Mouse (Mus musculus) right cerebral cortex, postnatal 36 days (tissue): Measurements from ENCODE around the gene Acot5.
"Not testable (repeated sequence)": the region's sequence is repeated elsewhere in the genome, so short reads cannot be mapped to it uniquely, and the experiment has no call there.

Experiments used
- DNase-seq, 2 experiments: peaks; one replicate each; pipeline ENCODE4 v3.0.0; 2022; ENCODE audit warnings: low spot score in 2 of 2, mixed read lengths in 1 of 2

The Acot5 gene

GRCm38 (mm10) chr12:84062336-84062735 lies 6.8 kb upstream of the Acot5 start:
- no peak for DNase-seq

- DNase-seq, result no peak
Measured at GRCm38 (mm10) chr12:84063228-84063627, 5.9 kb upstream of the Acot5 start.

- DNase-seq, result no peak
Measured at GRCm38 (mm10) chr12:84063833-84064232, 5.3 kb upstream of the Acot5 start.

- DNase-seq, result no peak
Measured at GRCm38 (mm10) chr12:84064621-84065020, 4.5 kb upstream of the Acot5 start.

GRCm38 (mm10) chr12:84067752-84068151 lies 1.4 kb upstream of the Acot5 start:
- no peak for DNase-seq

- no peak for DNase-seq
Measured at GRCm38 (mm10) chr12:84068296-84068695, 829 bp upstream of the Acot5 start.

- DNase-seq, result not testable (repeated sequence)
Measured at GRCm38 (mm10) chr12:84069582-84069981, 457 bp downstream of the Acot5 start.

GRCm38 (mm10) chr12:84071696-84072095 lies 2.6 kb downstream of the Acot5 start:
- peak; percentile 27 to 70 for DNase-seq

- DNase-seq, result no peak
Measured at GRCm38 (mm10) chr12:84077371-84077990, 8.4 kb downstream of the Acot5 start.

- no peak for DNase-seq
Measured at GRCm38 (mm10) chr12:84083842-84084241, 14.7 kb downstream of the Acot5 start.

GRCm38 (mm10) chr12:84084581-84084980 lies 15.5 kb downstream of the Acot5 start:
- no peak for DNase-seq

GRCm38 (mm10) chr12:84094666-84095065 lies 25.5 kb downstream of the Acot5 start:
- DNase-seq, result not testable (repeated sequence)

GRCm38 (mm10) chr12:84099605-84100004 lies 30.5 kb downstream of the Acot5 start:
- DNase-seq, result no peak

GRCm38 (mm10) chr12:84100071-84100470 lies 30.9 kb downstream of the Acot5 start:
- DNase-seq, result no peak

GRCm38 (mm10) chr12:84100604-84101492 lies 31.7 kb downstream of the Acot5 start, which contains the start of gene Acot6:
Gene Acot6 (plus strand): TSS chr12:84100654.
- DNase-seq, result peak; percentile 11 to 34

GRCm38 (mm10) chr12:84101493-84101845 lies 32.3 kb downstream of the Acot5 start:
- DNase-seq, result no peak

- no peak for DNase-seq
Measured at GRCm38 (mm10) chr12:84107012-84107411, 37.9 kb downstream of the Acot5 start.

GRCm38 (mm10) chr12:84107692-84108091 lies 38.6 kb downstream of the Acot5 start:
- DNase-seq, result no peak

GRCm38 (mm10) chr12:84109924-84110323 lies 40.8 kb downstream of the Acot5 start:
- DNase-seq, result no peak

GRCm38 (mm10) chr12:84110814-84111213 lies 41.7 kb downstream of the Acot5 start:
- DNase-seq, result no peak

- DNase-seq, result no peak
Measured at GRCm38 (mm10) chr12:84113676-84114075, 44.6 kb downstream of the Acot5 start.

- peak; percentile 80 to 85 for DNase-seq
Measured at GRCm38 (mm10) chr12:84114153-84114994, 45.2 kb downstream of the Acot5 start, which contains the start of gene Dnal1. Gene Dnal1 (plus strand): TSS chr12:84114366.
